Mouse (Mus musculus) stomach, postnatal 0 days (tissue): Measurements from ENCODE around the gene Dact1.

Source experiments
- CTCF ChIP-seq: IDR thresholded peaks from 2 replicates; pipeline ENCODE4 v1.5.1; 2016; ENCODE audit warnings: antibody characterized with exemption, low read depth, mild to moderate bottlenecking, moderate library complexity
- EP300 ChIP-seq: optimal IDR thresholded peaks from 2 replicates; pipeline ENCODE3; 2016; ENCODE audit warnings: antibody characterized with exemption

DNA sequence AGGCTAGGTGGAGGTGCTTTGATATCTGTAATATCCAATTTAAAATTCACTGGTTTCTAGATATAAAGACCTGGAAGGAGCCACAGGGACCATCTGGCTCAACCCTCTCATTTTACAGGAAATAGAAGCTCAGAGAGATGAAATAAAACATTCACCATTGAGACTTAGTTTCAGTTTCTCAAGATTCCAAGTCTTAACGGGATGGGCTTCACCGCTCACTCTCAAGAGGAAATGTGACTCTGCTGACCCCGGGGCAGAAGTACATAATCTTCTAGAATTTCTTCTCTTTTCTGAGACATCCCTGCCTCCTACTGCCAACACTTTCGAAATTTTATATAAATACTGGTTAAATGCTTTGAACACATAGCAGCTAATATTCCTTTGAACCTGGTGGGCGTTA, 36.4 kb downstream of the Dact1 start:
- TF ChIP-seq CTCF: no peak
- TF ChIP-seq EP300: no peak
